Mouse (Mus musculus): ENCODE measurements around the gene Serpina5.

The Serpina5 gene

DNA sequence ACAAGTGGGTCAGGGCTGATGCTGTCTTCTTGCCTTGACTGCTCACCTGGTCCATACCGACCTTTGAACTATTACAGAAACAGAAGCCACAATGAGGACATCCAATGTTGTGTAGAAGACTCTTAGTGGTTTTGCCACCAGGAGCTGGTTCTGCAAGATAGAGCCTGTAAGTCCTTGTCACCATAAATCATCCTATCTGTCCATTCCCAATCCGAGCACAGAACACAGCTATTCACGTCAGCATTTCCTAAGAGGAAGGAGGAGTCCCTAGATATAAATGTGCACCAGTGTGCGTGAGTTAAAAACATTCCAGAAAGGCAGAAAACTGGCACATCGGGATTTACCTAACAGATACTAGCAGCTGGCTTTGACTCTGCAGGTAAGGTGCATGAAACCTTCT is 26.8 kb downstream of the Serpina5 start, which contains the start of gene Serpina3b:
Serpina3b (plus strand) TSS at position 301 of the 400 bp plus-strand sequence.
- no peak for DNase-seq (ENCODE audit: low spot score)

DNA sequence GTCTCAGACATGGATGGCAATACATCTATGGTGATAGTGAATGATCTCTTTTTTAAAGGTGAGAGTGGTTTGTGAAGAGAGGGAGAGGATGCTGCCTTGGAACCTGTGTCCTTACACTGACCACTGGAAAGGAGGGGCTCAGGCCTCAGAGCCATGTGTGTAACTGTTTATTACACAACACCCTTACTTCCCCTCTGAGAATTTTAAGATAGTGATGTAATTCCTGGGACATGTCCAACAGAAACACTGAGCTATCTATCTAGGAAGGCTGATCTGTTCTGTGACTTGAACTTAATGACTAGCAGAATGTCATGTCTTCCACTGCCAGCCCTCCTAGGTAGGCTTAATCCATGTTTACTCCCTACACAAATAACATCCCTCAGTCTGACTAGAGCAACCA is 30.1 kb downstream of the Serpina5 start:
- no peak for DNase-seq (ENCODE audit: low spot score)

DNA sequence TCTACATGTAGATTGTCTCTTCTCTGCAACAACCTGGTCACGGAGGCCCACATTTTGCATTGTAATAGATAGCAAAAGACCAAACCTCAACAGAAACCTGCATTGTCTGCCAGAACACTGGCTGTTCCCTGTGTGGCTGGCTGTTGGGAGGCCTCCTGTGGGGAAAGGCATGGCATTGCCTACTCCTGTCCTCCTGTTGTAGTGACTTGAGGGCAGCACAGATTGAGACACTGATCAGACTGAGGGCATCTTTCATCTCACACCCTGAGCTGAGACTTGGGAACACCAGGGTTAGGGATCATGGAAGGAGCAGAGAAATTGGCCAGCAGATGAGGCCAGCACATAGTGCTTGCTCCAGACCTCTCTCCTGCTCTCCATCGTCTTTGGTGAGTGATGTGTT is 37.3 kb downstream of the Serpina5 start:
- DNase-seq (ENCODE audit: low spot score), result peak; percentile 19

DNA sequence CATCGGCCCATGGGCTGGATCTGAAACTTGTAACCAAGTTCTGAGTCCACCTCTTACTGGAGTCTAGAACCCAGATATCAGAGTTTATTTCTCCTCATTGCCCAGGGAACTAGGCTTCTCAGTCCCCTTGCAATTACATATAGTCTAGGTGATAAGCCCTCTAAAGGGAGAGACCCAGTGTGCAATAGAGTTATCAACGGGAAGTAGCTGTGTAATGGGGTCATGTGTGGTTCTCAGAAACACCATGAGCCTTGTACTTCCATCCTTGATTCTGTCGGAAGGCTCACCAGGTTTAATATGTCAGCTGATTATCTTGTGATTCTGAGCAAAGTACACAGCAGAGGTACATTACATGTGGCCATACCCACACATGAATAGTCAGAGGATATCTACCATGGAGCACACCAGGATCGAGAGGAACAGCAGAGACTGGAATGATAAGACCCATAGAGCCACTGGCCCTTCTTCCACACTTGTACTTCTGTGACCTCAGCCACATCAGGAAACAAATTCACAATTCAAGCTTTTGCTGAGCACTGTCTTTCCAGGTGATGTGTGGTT is 39.7 kb downstream of the Serpina5 start:
- DNase-seq (ENCODE audit: low spot score), result no peak

DNA sequence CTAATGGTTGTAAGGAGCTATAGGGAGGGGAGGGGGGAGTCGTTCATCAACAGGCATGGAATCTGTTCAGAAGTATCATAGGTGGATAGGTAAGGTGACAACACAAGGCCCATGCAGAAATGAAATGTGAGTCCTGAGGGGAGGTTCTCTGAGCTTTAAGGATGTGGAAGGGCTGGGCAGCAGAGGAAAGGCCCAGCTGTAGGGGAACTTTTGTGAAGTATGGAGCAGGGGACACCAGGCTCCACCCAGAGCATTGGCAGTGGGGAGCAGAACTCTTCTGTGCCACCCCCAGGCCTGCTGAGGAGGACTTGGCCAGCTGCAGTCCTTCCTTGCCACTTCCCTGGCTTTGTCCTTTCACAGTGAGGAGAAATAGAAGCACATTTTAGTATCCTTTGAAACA is 40.6 kb downstream of the Serpina5 start:
- DNase-seq (ENCODE audit: low spot score), result no peak

DNA sequence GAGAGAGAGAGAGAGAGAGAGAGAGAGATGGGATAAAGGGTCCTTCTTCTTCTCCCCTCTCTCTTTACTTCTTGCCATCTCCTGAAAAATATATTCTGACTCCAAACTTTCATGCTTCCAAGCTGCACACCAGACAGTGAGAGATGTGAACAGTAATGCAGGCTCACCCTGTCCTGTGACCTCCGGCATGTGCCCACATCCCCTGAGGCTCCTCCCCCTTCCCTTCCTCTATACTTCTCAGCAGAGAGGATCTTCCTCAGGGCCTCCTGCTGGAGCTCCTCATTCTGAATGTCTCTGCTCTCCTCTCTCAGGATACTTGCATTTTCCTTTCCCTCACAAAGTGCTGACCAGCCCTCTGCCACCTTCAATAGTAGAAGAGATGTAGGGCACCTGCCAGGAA is 41.5 kb downstream of the Serpina5 start:
- no peak for DNase-seq (ENCODE audit: low spot score)

DNA sequence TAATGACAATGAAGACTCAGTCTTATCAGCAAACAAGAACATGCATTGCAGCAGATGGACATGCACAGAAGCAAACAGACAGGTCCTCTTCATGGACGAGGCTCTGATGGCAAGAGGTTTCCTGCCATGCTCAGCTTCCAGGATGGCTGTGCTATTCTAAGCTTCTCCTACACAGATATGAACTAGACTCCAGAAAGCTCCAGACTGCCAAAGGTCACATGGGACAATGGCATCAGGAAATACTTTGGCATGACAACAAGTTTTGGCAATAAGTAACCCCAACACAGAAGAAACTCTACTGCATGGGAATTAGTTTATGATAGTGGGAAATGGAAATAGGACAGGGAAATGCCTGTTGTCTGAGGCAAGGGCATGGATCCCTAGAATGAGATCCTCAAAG is 42.4 kb downstream of the Serpina5 start:
- DNase-seq (ENCODE audit: low spot score), result no peak

DNA sequence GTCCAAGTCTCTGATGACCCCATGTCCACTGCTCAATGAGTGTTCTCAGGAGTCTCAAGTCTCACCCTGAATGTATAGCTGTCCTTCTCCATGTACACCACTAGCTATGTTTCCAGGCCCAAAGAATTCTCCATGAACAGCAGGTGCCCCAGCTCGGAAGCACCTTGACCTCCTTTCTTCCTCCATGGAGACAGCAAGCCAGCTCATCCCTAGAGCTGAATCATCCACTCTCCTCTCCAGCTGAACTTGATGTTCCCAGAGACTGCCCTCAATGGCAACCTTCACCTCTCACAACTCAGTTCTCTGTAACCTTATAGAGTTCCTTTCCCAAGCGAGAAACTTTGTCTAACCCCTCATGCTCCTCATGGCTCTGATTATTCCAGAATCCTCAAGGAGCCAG is 44.7 kb downstream of the Serpina5 start:
- no peak for DNase-seq (ENCODE audit: low spot score)

DNA sequence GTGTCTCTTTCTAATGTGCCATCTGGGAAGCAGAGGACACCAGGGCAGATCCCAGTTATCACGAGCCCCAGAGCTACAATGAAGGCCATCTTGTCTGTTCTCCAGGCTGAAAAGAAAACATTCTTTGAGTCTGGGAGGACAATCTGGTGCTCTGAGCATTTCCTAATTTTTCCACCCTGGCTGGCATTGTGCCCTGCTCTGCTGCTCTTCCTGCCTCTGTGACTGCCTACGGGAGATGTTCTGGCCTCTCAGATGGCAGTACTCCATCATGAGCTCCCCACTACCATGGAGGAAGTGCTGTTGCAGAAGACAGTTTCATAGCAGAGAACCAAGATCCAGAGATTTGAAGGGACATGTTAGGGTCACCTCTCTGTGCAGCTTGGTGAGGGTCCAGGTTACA is 51.1 kb downstream of the Serpina5 start:
- DNase-seq (ENCODE audit: low spot score), result no peak

DNA sequence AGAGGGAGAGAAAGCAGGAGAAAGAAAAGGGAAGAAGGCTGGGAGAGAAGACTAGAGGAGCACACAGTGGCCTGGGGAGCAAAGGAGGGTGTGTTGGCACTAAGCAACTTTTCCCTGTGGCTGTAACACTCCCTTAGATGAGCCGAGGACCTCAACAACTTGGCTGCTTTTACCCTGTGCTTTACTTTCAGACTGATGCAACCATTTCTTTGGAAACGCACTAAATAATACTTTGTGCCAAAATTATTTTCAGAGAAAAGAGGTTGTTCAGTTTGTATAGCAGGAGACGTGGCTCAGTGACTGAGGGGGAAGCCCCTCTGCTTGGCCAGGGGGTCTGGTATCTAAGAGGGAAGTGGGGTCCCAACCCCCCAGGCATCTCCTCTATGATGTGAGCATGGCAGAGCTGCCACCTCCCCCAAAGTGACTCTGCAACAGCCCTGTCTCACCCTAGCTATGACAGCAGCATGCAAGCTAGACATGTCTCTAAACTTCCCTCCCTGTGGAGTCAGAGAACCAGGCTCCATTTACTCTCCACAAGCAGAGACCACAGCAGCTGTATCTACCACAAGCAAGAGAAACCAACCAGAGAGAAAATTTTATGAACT is 52.2 kb downstream of the Serpina5 start:
- DNase-seq (ENCODE audit: low spot score), result no peak

DNA sequence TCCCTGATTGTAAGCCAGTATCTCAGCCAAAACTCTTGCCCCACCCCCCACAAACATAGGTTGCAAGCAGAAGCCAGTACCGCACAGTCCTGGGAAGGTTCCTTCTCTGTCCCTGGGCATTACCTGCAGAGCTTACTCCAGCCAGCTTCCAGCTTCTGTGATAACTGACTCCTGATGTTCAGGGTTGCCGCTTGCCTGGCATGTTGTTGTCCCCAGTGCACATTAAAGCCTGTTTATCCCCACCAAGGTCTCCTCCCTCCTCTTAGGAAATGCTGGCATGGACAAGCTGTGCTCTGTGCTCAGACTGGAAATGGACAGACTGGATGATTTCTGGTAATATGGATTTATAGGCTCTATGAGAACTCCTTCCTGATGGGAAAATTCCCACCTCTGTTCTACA is 52.7 kb downstream of the Serpina5 start, which contains the start of gene Serpina3c:
Serpina3c (minus strand) TSS at position 215 of the 400 bp plus-strand sequence.
- peak; percentile 49 for DNase-seq (ENCODE audit: low spot score)

All from testis, postnatal 10 days (tissue).